Mouse (Mus musculus) MEL (cell line): ENCODE measurements around the gene Cbarp. TPM values are rescaled to one million over a fixed set of nuclear protein-coding genes. Genes with fewer than 3 reads are reported as not detected.
A peak's percentile ranks its signal among the peaks of the same experiment; 100 is the strongest.

Experiments
- DNase-seq: peaks from one replicate; pipeline ENCODE4 v3.0.0; 2011; ENCODE audit warnings: low read depth, low spot score
- H3K27ac ChIP-seq: 2 replicates; pipeline ENCODE4 v1.5.1; 2012; ENCODE audit warnings: low read depth, mild to moderate bottlenecking, control low read depth, low read length, moderate library complexity; ENCODE audit not compliant: control insufficient read depth
- H3K27me3 ChIP-seq, 2 experiments: fragments of 150-350 bp in 1 of 2; sonication (generic) in 1 of 2; 2 replicates each; pipeline ENCODE4 v1.6.1; 2012; ENCODE audit warnings: low read length in 2 of 2, mild to moderate bottlenecking in 2 of 2, improper control_type of control experiment in 1 of 2, moderate library complexity in 1 of 2; ENCODE audit not compliant: insufficient read depth in 2 of 2, control insufficient read depth in 1 of 2
- H3K36me3 ChIP-seq, 2 experiments: 2 replicates each; pipeline ENCODE4 v1.6.1; 2012 to 2014; ENCODE audit warnings: low read length in 2 of 2, improper control_type of control experiment in 1 of 2, inconsistent platforms in 1 of 2, mild to moderate bottlenecking in 1 of 2; ENCODE audit not compliant: insufficient read depth in 2 of 2, control insufficient read depth in 1 of 2
- H3K4me1 ChIP-seq, 2 experiments: fragments of 150-350 bp in 1 of 2; sonication (generic) in 1 of 2; 2 replicates each; pipeline ENCODE4 v1.6.1; 2012; ENCODE audit warnings: low read length in 2 of 2, improper control_type of control experiment in 1 of 2, mild to moderate bottlenecking in 1 of 2; ENCODE audit not compliant: insufficient read depth in 2 of 2, control insufficient read depth in 1 of 2
- H3K4me3 ChIP-seq, 2 experiments: fragments of 150-350 bp in 1 of 2; sonication (generic) in 1 of 2; 2 replicates each; pipeline ENCODE4 v1.5.1; 2012; ENCODE audit warnings: low read depth in 2 of 2, low read length in 2 of 2, mild to moderate bottlenecking in 2 of 2, moderate library complexity in 2 of 2, control low read depth in 1 of 2, improper control_type of control experiment in 1 of 2; ENCODE audit not compliant: control insufficient read depth in 1 of 2, insufficient read depth in 1 of 2
- H3K79me2 ChIP-seq: 2 replicates; pipeline ENCODE4 v1.6.1; 2012; ENCODE audit warnings: mild to moderate bottlenecking, low read length, moderate library complexity; ENCODE audit not compliant: control insufficient read depth, poor library complexity, insufficient read depth
- H3K9ac ChIP-seq: 2 replicates; pipeline ENCODE4 v1.6.1; 2012; ENCODE audit warnings: low read depth, mild to moderate bottlenecking, control low read depth, low read length, moderate library complexity; ENCODE audit not compliant: control insufficient read depth, poor library complexity, severe bottlenecking
- H3K9me3 ChIP-seq: fragments of 150-350 bp; sonication (generic); replicated peaks from 2 replicates; pipeline ENCODE4 v1.6.1; 2012; ENCODE audit warnings: mild to moderate bottlenecking, low read length, improper control_type of control experiment, moderate library complexity; ENCODE audit not compliant: insufficient read depth
- BHLHE40 ChIP-seq: IDR thresholded peaks from 2 replicates; pipeline ENCODE4 v1.6.1; 2012; ENCODE audit warnings: low read depth, mild to moderate bottlenecking, inconsistent platforms, low read length, improper control_type of control experiment, borderline replicate concordance
- E2F4 ChIP-seq: IDR thresholded peaks from 2 replicates; pipeline ENCODE4 v1.6.1; 2011; ENCODE audit warnings: low read depth, low read length, improper control_type of control experiment, borderline replicate concordance
- ETS1 ChIP-seq: IDR thresholded peaks from 2 replicates; pipeline ENCODE4 v1.6.1; 2012; ENCODE audit warnings: low read depth, mild to moderate bottlenecking, inconsistent platforms, low read length, improper control_type of control experiment, moderate library complexity
- GATA1 ChIP-seq: IDR thresholded peaks from 2 replicates; pipeline ENCODE4 v1.6.1; 2011; ENCODE audit warnings: low read depth, low read length, improper control_type of control experiment
- KAT2A ChIP-seq: conservative IDR thresholded peaks from 2 replicates; pipeline ENCODE4 v1.6.1; 2012; ENCODE audit warnings: low read depth, low read length, improper control_type of control experiment, inconsistent platforms
- MAZ ChIP-seq: IDR thresholded peaks from 2 replicates; pipeline ENCODE4 v1.6.1; 2012; ENCODE audit warnings: low read depth, mild to moderate bottlenecking, inconsistent platforms, low read length, improper control_type of control experiment
- MXI1 ChIP-seq: IDR thresholded peaks from 2 replicates; pipeline ENCODE4 v1.6.1; 2011; ENCODE audit warnings: mild to moderate bottlenecking, low read depth, low read length, improper control_type of control experiment
- NRF1 ChIP-seq: IDR thresholded peaks from 2 replicates; pipeline ENCODE4 v1.6.1; 2014; ENCODE audit warnings: low read depth, mild to moderate bottlenecking, inconsistent platforms, low read length, improper control_type of control experiment, moderate library complexity; ENCODE audit not compliant: poor library complexity, insufficient read depth, severe bottlenecking
- SIN3A ChIP-seq: IDR thresholded peaks from 2 replicates; pipeline ENCODE4 v1.6.1; 2012; ENCODE audit warnings: low read length, improper control_type of control experiment, inconsistent platforms
- TBP ChIP-seq: IDR thresholded peaks from 2 replicates; pipeline ENCODE4 v1.8.0; 2011; ENCODE audit warnings: low read depth, low read length, improper control_type of control experiment
- USF2 ChIP-seq, 2 experiments: IDR thresholded peaks; 2 replicates each; pipeline ENCODE4 v1.6.1; 2011 to 2012; ENCODE audit warnings: improper control_type of control experiment in 2 of 2, low read length in 2 of 2, borderline replicate concordance in 1 of 2, inconsistent platforms in 1 of 2, low read depth in 1 of 2, mild to moderate bottlenecking in 1 of 2; ENCODE audit not compliant: insufficient read depth in 1 of 2
- ZNF384 ChIP-seq: IDR thresholded peaks from 2 replicates; pipeline ENCODE4 v1.6.1; 2012; ENCODE audit warnings: low read depth, mild to moderate bottlenecking, inconsistent platforms, low read length, improper control_type of control experiment
- polyA plus RNA-seq, 2 experiments: library from polyadenylated mRNA; stranded (reverse) in 1 of 2; unstranded in 1 of 2; fragments of >175 nt in 1 of 2; fragments of >200 nt in 1 of 2; gene quantifications; 2 replicates each; pipeline versions ENCODE4 v1.2.1 to v1.2.4; 2012; ENCODE audit warnings: low replicate concordance in 2 of 2, low read depth in 1 of 2; ENCODE audit not compliant: insufficient read length in 2 of 2, insufficient read depth in 1 of 2, missing spikeins in 1 of 2
- total RNA-seq: library from RNA; depleted of rRNA; stranded (reverse); fragments of 300-350 nt; gene quantifications from 2 replicates; pipeline ENCODE4 v1.2.3, GENCODE M21; 2012

Gene Cbarp
- total and polyA plus RNA-seq, 3 experiments = 6.8 to 19.3 TPM; not detected in 1

DNA sequence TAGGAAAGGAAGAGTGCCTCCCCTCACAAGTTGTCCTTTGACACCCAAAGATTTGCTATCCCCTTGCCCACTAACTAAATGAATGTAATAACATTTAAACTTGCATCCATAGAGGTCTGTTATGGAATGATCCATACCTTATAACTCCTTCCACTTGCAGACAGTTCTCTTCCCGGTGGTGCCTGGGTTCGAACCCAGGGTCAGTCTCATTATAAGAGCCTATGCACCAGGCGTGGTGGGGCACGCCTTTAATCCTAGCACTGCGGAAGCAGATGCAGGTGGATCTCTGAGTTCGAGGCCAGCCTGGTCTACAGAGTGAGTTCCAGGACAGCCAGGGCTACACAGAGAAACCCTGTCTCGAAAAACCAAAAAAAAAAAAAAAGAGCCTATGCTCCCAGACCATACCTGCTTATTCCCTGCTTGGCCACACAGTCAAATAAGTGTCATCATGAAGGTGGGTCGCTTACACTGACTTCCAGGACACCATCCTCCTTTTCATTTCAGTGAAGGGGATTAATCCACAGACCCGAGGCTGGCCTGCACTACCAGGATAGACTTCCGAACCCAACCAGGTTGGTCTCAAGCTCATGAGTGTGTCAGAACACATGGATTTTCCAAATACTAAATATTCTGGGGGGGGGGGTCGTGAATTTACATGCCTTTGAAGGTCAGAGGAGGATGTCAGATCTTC, 515 bp downstream of the Cbarp start:
- Histone ChIP-seq H3K9ac (peak overlapping the region; percentile 89), H3K4me3 (peak overlapping the region; percentile 74 to 80), H3K27me3 (no peaks in the 10 kb centered on the region), H3K36me3 (peaks cover 0 to 8% of the 10 kb centered on the region in 2 experiments; a peak in 2 of 4 replicates), H3K4me1 (peaks cover 0 to 25% of the 10 kb centered on the region in 2 experiments; a peak in 3 of 4 replicates), H3K79me2 (peaks cover 29% of the 10 kb centered on the region), H3K27ac (peak overlapping the region; percentile 96), H3K9me3 (no peaks in the 10 kb centered on the region)
- no peak for TF ChIP-seq TBP
- no peak for TF ChIP-seq ETS1
- peak; percentile 51; the same call in 1 of the 2 replicates for TF ChIP-seq ZNF384
- TF ChIP-seq USF2 (IDR thresholded peaks at IDR 0.05; ENCODE audit: borderline replicate concordance in 1 of 2, insufficient read depth in 1 of 2, low read depth in 1 of 2, low read length in 2 of 2) = no peak
- TF ChIP-seq BHLHE40 = no peak
- peak; percentile 38 for DNase-seq

DNA sequence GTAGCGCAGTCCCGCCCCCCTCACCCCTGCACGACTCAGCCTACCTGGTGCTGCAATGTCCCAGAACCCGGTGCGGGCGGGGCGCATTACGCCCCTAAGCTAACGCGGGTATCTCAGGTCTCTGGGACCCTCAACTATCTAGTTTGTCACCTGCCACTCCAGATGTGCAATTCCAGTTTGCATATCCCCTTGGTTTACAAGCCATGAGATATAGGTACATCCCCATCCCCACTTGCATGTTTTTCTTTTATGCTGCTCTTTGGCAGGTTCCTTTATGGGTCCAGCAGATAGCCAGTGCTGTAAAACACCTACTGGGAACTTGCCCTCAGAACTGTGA, 1.2 kb downstream of the Cbarp start:
- H3K27ac ChIP-seq = peak overlapping the region; percentile 96
- peak overlapping the region; percentile 76 to 77 for H3K4me3 ChIP-seq
- 0 out of 2 replicates have a peak, but pooled peaks have one; percentile 0 for TF ChIP-seq NRF1
- TF ChIP-seq KAT2A = no peak
- TF ChIP-seq SIN3A = peak; percentile 30; the same call in 1 of the 2 replicates
- TF ChIP-seq E2F4 = no peak
- TF ChIP-seq MXI1 = no peak
- TF ChIP-seq MAZ = 0 out of 2 replicates have a peak, but pooled peaks have one; percentile 94
- TF ChIP-seq GATA1 = no peak
- peak overlapping the region; percentile 89 for H3K9ac ChIP-seq
- peaks cover 0 to 8% of the 10 kb centered on the region in 2 experiments; a peak in 2 of 4 replicates for H3K36me3 ChIP-seq
- peaks cover 0 to 23% of the 10 kb centered on the region in 2 experiments; a peak in 3 of 4 replicates for H3K4me1 ChIP-seq
- H3K9me3 ChIP-seq = no peaks in the 10 kb centered on the region
- no peaks in the 10 kb centered on the region for H3K27me3 ChIP-seq
- peak; percentile 78 for DNase-seq
- H3K79me2 ChIP-seq = peaks cover 28% of the 10 kb centered on the region
